Mouse (Mus musculus) embryonic facial prominence, embryonic 12.5 days (tissue): ENCODE results near the gene Ralgps2. TPM values are rescaled to one million over a fixed set of nuclear protein-coding genes. Genes with fewer than 3 reads are reported as not detected.

Source experiments
- ATAC-seq: fragments of 200-750 bp; cut with Nextera tagmentation; 2 replicates; pipeline ENCODE4 v1.8.0; 2017; ENCODE audit not compliant: insufficient number of reproducible peaks, insufficient read depth, low FRiP score, low TSS enrichment
- H3K27ac ChIP-seq: fragments of 300-500 bp; sonication (generic); 2 replicates; pipeline ENCODE4 v1.5.1; 2016; ENCODE audit warnings: mild to moderate bottlenecking
- H3K27me3 ChIP-seq: fragments of 300-500 bp; sonication (generic); 2 replicates; pipeline ENCODE4 v1.6.1; 2016; ENCODE audit warnings: mild to moderate bottlenecking, moderate library complexity
- H3K36me3 ChIP-seq: fragments of 300-500 bp; sonication (generic); 2 replicates; pipeline ENCODE4 v1.6.1; 2016; ENCODE audit warnings: mild to moderate bottlenecking
- H3K4me1 ChIP-seq: fragments of 300-500 bp; sonication (generic); 2 replicates; pipeline ENCODE4 v1.6.1; 2016
- H3K4me2 ChIP-seq: fragments of 300-500 bp; sonication (generic); replicated peaks from 2 replicates; pipeline ENCODE4 v1.6.1; 2016; ENCODE audit warnings: mild to moderate bottlenecking, moderate library complexity
- H3K4me3 ChIP-seq: fragments of 300-500 bp; sonication (generic); 2 replicates; pipeline ENCODE4 v1.5.1; 2016; ENCODE audit warnings: mild to moderate bottlenecking
- H3K9ac ChIP-seq: fragments of 300-500 bp; sonication (generic); 2 replicates; pipeline ENCODE4 v1.6.1; 2016; ENCODE audit warnings: mild to moderate bottlenecking, moderate library complexity
- H3K9me3 ChIP-seq: fragments of 300-500 bp; sonication (generic); 2 replicates; pipeline ENCODE4 v1.6.1; 2016; ENCODE audit warnings: mild to moderate bottlenecking, moderate library complexity
- WGBS: fragments of 180-500 bp; shearing (Covaris S2); methylation state at CpG from one replicate; pipeline ENCODE4 v1.1.7; 2016; 5-methylcytosine and 5-hydroxymethylcytosine counted together
- polyA plus RNA-seq: library from polyadenylated mRNA; unstranded; fragments of >200 nt; fragmentation: Nextera tagmentation; extraction: Ambion mirVana; gene quantifications from 2 replicates; pipeline ENCODE4 v1.2.1, GENCODE M21; 2016

Ralgps2 gene
- polyA plus RNA-seq, 1 experiment from 2014 or later = 101 TPM

GRCm38 (mm10) chr1:156940584-156940983, 1.2 kb upstream of the Ralgps2 start:
- Histone ChIP-seq H3K4me3 (no peak overlapping the region), H3K9ac (no peak overlapping the region), H3K9me3 (no peaks in the 10 kb centered on the region), H3K4me1 (peaks cover 16% of the 10 kb centered on the region), H3K27me3 (no peaks in the 10 kb centered on the region), H3K4me2 (peak overlapping the region; percentile 91), H3K36me3 (no peaks in the 10 kb centered on the region), H3K27ac (no peak overlapping the region)
- WGBS = 56% methylated on average over 7 of the region's 7 CpGs
- ATAC-seq = no peak

DNA sequence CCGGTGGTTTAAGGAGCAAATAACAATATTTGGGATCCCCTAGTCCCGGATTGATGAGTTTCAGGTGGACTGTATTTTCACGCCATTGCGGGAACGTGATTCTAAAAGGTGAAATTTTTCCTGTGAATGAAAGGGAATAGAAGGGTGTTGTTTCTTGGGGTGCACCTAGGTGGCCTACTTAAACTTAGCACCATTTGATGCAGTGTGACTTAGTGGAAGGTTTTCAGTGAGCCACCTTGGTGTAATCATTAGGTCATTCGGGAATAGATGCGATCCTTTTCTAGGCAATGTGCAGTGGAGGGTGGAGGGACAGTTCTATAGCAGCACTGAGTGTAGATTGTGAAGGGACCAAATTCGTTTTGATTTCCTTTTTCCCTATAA, 706 bp upstream of the Ralgps2 start:
- H3K4me1 ChIP-seq = peaks cover 16% of the 10 kb centered on the region
- H3K27ac ChIP-seq = no peak overlapping the region
- 4% methylated on average over 8 of the region's 8 CpGs for WGBS
- H3K9ac ChIP-seq = peak overlapping the region; percentile 95
- peak overlapping the region; percentile 91 for H3K4me3 ChIP-seq
- peak overlapping the region; percentile 91 for H3K4me2 ChIP-seq
- no peaks in the 10 kb centered on the region for H3K27me3 ChIP-seq
- no peaks in the 10 kb centered on the region for H3K36me3 ChIP-seq
- no peak for ATAC-seq
- no peaks in the 10 kb centered on the region for H3K9me3 ChIP-seq

- Histone ChIP-seq H3K4me1 (peaks cover 16% of the 10 kb centered on the region), H3K4me2 (peak overlapping the region; percentile 91), H3K9ac (peak overlapping the region; percentile 95), H3K4me3 (peak overlapping the region; percentile 91), H3K27ac (peak overlapping the region; percentile 94), H3K9me3 (no peaks in the 10 kb centered on the region), H3K36me3 (no peaks in the 10 kb centered on the region), H3K27me3 (no peaks in the 10 kb centered on the region)
- under 1% methylated on average over 50 of the region's 51 CpGs for WGBS
- peak; percentile 86 for ATAC-seq
Measured at GRCm38 (mm10) chr1:156938705-156939242, 652 bp downstream of the Ralgps2 start.

DNA sequence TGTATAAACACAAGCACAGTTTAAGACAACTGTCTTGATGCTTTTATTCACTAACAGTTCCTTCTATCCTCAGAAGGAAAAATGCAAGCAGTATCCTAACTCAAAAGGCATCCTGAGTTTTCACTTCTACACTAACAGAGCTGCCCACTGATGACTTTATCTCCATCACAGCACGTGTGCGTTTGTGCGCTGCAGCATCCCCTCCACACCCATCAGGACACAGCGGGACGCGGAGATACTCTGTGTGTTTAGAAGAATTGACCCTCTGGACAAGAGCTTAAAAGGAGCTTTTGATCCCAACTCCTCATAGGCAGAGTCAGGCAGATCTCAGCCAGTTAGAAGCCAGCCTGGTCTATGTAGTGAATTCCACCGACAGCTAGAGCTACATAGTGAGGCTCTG, 2.0 kb downstream of the Ralgps2 start:
- 72% methylated on average over 7 of the region's 7 CpGs for WGBS
- Histone ChIP-seq H3K36me3 (no peaks in the 10 kb centered on the region), H3K27me3 (no peaks in the 10 kb centered on the region), H3K4me2 (no peak overlapping the region), H3K27ac (no peak overlapping the region), H3K9me3 (no peaks in the 10 kb centered on the region), H3K4me3 (no peak overlapping the region), H3K4me1 (peaks cover 20% of the 10 kb centered on the region), H3K9ac (no peak overlapping the region)
- no peak for ATAC-seq

GRCm38 (mm10) chr1:156933712-156934111, 5.7 kb downstream of the Ralgps2 start:
- 94% methylated on average over 7 of the region's 7 CpGs for WGBS
- no peak for ATAC-seq

DNA sequence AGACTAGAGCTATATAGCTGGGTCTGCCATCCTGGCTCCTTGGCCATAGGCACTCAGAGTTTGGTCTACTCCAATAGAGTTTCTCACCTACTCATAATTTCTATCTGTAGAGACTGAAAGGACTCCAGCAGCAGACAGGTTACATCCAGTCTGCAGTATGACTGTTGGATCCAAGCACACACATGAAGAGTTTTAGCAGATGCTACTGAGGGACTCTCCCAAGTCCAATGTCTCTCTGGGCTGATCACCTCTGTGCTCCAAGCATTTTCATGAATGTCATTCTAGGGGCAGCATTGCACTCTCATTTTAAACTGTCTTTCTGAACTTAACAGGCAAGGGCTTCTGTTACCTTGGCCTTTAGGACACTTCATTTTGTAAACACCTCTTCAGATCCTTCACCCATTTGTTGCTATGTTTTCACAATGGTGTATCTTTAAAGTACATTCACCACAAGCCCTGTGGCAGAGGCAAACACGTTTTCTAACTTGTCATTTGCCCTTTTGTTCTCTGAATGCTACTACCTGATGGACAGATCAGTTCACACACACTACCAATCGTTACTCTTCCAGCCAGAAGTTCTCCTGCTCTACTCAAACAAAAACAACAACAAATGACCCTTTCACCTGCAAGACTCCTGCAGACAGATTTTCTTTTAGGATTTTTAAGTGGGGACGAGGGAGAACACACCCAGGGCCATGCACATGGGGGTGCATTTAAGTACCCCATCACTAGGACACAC, 7.2 kb downstream of the Ralgps2 start:
- H3K4me1 ChIP-seq = peaks cover 18% of the 10 kb centered on the region
- no peak overlapping the region for H3K27ac ChIP-seq
- no peaks in the 10 kb centered on the region for H3K27me3 ChIP-seq
- no peak overlapping the region for H3K4me2 ChIP-seq
- H3K36me3 ChIP-seq = no peaks in the 10 kb centered on the region
- 40% methylated on average over 3 of the region's 3 CpGs for WGBS
- no peak overlapping the region for H3K9ac ChIP-seq
- H3K4me3 ChIP-seq = no peak overlapping the region
- no peak for ATAC-seq
- no peaks in the 10 kb centered on the region for H3K9me3 ChIP-seq

More at GRCm38 (mm10) chr1:156933712-156934111, 5.7 kb downstream of the Ralgps2 start:
- Histone ChIP-seq H3K4me3 (no peak overlapping the region), H3K36me3 (no peaks in the 10 kb centered on the region), H3K9ac (no peak overlapping the region), H3K4me2 (no peak overlapping the region), H3K27me3 (no peaks in the 10 kb centered on the region), H3K4me1 (peaks cover 18% of the 10 kb centered on the region), H3K27ac (no peak overlapping the region), H3K9me3 (no peaks in the 10 kb centered on the region)

DNA sequence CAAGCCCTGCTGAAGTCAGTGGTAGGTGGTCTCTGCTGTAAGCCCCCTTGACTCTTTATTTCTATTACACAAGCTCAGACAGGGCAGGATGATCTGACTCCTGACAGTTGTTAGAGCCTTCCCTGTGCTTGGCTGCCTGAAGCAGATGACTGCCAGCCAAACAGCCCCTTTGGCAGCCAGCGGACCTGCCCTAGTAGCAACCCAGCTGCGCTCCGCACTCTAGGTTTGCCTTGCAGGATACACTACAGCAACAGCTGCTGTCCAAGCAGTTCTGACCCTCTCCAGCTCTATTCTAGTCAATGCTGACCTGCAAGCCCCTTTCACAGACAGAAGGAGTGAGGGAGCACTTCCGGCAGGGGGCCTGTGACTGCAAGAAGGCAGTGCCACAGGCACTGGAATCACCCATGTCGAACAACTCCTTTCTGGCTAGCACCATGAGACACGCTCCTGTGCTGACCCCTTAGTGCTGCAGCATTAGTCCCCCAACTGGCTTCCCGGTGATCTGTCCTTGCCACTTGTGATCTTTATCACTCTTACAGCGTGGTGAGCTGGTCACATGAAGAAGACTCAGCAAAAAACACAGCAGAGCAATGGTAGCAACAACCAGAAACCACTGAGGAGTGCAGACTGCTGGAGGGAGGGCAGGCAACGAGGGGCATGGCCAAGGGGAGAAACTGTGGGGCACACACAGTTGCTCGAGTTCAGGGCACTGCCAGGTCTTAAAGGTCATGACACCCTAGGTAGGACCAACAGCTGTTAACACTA, 8.1 kb downstream of the Ralgps2 start:
- WGBS = 67% methylated on average over 10 of the region's 10 CpGs
- Histone ChIP-seq H3K4me1 (peaks cover 14% of the 10 kb centered on the region; the same call in 1 of the 2 replicates), H3K27me3 (no peaks in the 10 kb centered on the region), H3K36me3 (no peaks in the 10 kb centered on the region), H3K4me3 (no peak overlapping the region), H3K9me3 (no peaks in the 10 kb centered on the region), H3K27ac (no peak overlapping the region), H3K4me2 (no peak overlapping the region), H3K9ac (no peak overlapping the region)
- ATAC-seq = no peak

DNA sequence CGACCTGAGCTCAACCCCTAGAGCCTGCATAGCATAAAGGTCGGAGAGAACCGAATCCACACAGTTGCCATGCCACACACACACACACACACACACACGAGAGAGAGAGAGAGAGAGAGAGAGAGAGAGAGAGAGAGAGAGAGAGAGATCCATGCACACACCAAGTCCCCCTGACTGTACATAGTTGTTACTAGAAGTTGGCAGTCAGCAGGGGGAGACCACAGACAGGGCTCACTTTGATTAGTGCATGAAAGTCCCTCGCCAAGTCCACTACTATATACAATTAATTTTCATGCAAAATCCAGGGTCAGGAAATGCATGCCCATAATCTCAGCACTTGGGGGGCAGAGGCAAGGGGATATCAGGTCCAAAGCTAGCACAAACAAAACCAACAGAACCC, 9.2 kb downstream of the Ralgps2 start:
- H3K36me3 ChIP-seq = 0 out of 2 replicates have a peak, but pooled peaks cover 3% of the 10 kb centered on the region
- no peak overlapping the region for H3K27ac ChIP-seq
- no peak overlapping the region for H3K4me2 ChIP-seq
- no peak overlapping the region for H3K4me3 ChIP-seq
- no peaks in the 10 kb centered on the region for H3K27me3 ChIP-seq
- ATAC-seq = no peak
- H3K9ac ChIP-seq = no peak overlapping the region
- WGBS = 58% methylated on average over 4 of the region's 5 CpGs
- H3K4me1 ChIP-seq = peaks cover 18% of the 10 kb centered on the region
- no peaks in the 10 kb centered on the region for H3K9me3 ChIP-seq

- Histone ChIP-seq H3K36me3 (0 out of 2 replicates have a peak, but pooled peaks cover 5% of the 10 kb centered on the region), H3K27ac (no peak overlapping the region), H3K9ac (no peak overlapping the region), H3K4me3 (no peak overlapping the region), H3K9me3 (no peaks in the 10 kb centered on the region), H3K27me3 (no peaks in the 10 kb centered on the region), H3K4me2 (no peak overlapping the region), H3K4me1 (peaks cover 19% of the 10 kb centered on the region)
- ATAC-seq = no peak
- WGBS = 87% methylated on average over 4 of the region's 4 CpGs
Measured at GRCm38 (mm10) chr1:156928255-156928654, 11.2 kb downstream of the Ralgps2 start.

DNA sequence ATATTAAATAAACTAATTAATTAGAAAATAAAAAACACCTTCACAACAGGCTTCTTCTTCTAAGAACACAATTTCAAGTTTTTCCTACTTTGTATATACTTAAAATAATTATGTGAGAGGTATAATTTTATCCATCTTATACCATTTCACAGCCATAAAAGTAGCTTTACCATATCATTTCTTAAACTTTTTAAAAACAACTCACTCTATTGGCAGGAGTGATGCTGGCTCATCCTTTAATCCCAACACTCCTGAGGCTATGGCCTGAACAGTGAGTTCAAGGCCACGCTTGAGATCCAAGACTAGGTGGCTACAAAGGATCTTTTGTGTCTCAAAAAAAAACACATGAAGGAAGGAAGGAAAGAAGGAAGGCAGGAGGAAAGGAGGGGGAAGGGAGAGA, 15.9 kb downstream of the Ralgps2 start:
- no peak overlapping the region for H3K27ac ChIP-seq
- no peaks in the 10 kb centered on the region for H3K9me3 ChIP-seq
- no peaks in the 10 kb centered on the region for H3K27me3 ChIP-seq
- no peak overlapping the region for H3K4me3 ChIP-seq
- no peak overlapping the region for H3K4me2 ChIP-seq
- ATAC-seq = no peak
- 77% methylated on average over 1 of the region's 1 CpGs for WGBS
- peaks cover 12% of the 10 kb centered on the region for H3K4me1 ChIP-seq
- 0 out of 2 replicates have a peak, but pooled peaks cover 5% of the 10 kb centered on the region for H3K36me3 ChIP-seq
- H3K9ac ChIP-seq = no peak overlapping the region

GRCm38 (mm10) chr1:156922921-156923320, 16.5 kb downstream of the Ralgps2 start:
- ATAC-seq = no peak
- Histone ChIP-seq H3K4me1 (peaks cover 12% of the 10 kb centered on the region), H3K36me3 (0 out of 2 replicates have a peak, but pooled peaks cover 5% of the 10 kb centered on the region), H3K27me3 (no peaks in the 10 kb centered on the region), H3K9ac (no peak overlapping the region), H3K27ac (no peak overlapping the region), H3K4me2 (no peak overlapping the region), H3K9me3 (no peaks in the 10 kb centered on the region), H3K4me3 (no peak overlapping the region)
- WGBS = 41% methylated on average over 6 of the region's 6 CpGs
